Mouse (Mus musculus): ENCODE measurements around the gene Lpcat4. TPM values are rescaled to one million over a fixed set of nuclear protein-coding genes. Genes with fewer than 3 reads are reported as not detected.
"Not testable (repeated sequence)": the region's sequence is repeated elsewhere in the genome, so short reads cannot be mapped to it uniquely, and the experiment has no call there.

Lpcat4 gene
- polyA plus RNA-seq, 1 experiment from 2014 or later = 19.3 TPM

DNA sequence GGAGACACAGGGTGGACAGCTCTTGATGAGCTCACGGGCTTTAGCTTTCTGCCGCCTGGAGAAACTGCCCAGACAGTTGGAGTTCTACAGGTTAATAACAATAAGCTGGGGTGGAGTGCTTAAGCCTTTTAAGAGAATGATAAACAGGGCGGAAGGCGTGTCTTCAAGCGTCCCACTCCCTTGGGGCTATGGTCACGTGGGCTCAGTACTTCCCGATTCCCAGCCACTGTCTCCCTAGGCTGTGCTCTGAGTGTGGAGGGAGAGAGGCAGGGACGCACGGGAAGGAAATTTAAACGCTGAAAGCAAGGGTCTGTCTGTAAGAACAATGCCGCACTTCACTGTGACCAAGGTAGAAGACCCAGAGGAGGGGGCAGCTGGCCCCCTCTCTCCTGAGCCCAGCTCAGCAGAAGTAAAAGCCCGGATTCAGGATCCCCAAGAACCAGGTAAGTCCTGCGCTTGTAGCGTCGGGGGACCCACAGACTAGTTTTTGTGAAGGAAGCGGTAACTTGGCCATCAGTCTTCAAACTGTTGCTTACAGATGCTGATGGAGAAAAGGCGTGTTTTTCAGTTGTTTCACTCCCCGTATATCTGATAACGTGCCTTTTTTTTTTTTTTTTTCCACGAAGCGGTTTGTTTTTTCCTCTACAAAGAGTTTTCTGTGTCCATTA is 45.2 kb downstream of the Lpcat4 start:
- Histone ChIP-seq H3K4me1 (ENCODE audit: insufficient read depth) (peaks cover 2% of the 10 kb centered on the region; the same call in 1 of the 2 replicates), H3K4me2 (peak overlapping the region; percentile 79), H3K36me3 (ENCODE audit: insufficient read depth) (no peaks in the 10 kb centered on the region), H3K9me3 (ENCODE audit: low read depth, low read length) (no peaks in the 10 kb centered on the region), H3K9ac (peak overlapping the region; percentile 61), H3K4me3 (ENCODE audit: low read depth, low read length) (peak overlapping the region; percentile 50), H3K27ac (ENCODE audit: low read depth) (no peak overlapping the region), H3K27me3 (ENCODE audit: insufficient read depth, low read length) (no peaks in the 10 kb centered on the region)
- TF ChIP-seq CTCF (IDR thresholded peaks at IDR 0.05; ENCODE audit: low read depth) = no peak
- peak; percentile 82 for DNase-seq
- ATAC-seq (ENCODE audit: insufficient read depth) = peak; percentile 97
- 1% methylated on average over 21 of the region's 21 CpGs for WGBS

DNA sequence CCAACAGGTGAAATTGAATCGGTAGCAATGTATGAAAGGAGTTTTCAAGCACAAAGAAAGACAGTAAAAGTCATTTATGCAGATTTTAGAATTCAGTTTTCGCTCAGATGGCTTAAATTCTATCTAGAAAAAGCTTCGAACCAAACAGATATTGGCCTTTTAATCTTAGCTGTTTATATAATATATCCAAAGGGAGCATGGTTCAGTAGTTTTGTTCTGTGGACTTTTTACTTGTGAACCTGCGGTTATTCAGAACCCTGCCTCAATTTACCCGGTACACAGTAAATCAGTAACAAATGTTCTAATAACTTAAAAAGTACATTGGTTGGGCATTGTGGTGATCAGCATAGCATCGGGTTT is 45.7 kb downstream of the Lpcat4 start:
- no peak for DNase-seq
- Histone ChIP-seq H3K9me3 (ENCODE audit: low read depth, low read length) (no peaks in the 10 kb centered on the region), H3K9ac (peak overlapping the region; percentile 61), H3K36me3 (ENCODE audit: insufficient read depth) (no peaks in the 10 kb centered on the region), H3K4me2 (peak overlapping the region; percentile 79), H3K27me3 (ENCODE audit: insufficient read depth, low read length) (no peaks in the 10 kb centered on the region), H3K27ac (ENCODE audit: low read depth) (no peak overlapping the region), H3K4me1 (ENCODE audit: insufficient read depth) (peaks cover 2% of the 10 kb centered on the region; the same call in 1 of the 2 replicates), H3K4me3 (ENCODE audit: low read depth, low read length) (peak overlapping the region; percentile 50)
- no peak for TF ChIP-seq CTCF (IDR thresholded peaks at IDR 0.05; ENCODE audit: low read depth)
- 51% methylated on average over 6 of the region's 6 CpGs for WGBS
- no peak for ATAC-seq (ENCODE audit: insufficient read depth)

DNA sequence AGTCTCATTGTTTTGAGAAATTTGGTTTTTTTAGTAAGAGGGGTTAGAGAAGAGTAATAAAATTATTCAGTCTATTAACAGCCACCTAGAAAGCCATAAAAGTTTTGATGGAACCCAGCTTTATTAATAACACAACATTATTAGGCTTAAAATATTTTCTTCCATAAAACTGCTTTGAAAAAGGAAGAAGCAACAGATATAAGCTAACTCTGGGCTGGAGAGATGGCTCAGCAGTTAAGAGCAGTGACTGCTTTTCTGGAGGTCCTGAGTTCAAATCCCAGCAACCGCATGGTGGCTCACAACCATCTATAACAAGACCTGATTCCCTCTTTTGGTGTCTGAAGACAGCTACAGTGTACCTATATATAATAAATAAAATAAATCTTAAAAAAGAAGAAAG is 46.8 kb downstream of the Lpcat4 start:
- not testable (repeated sequence) for H3K27ac ChIP-seq (ENCODE audit: low read depth); H3K36me3 ChIP-seq (ENCODE audit: insufficient read depth); H3K27me3 ChIP-seq (ENCODE audit: insufficient read depth, low read length); H3K4me2 ChIP-seq; H3K4me3 ChIP-seq (ENCODE audit: low read depth, low read length); H3K9ac ChIP-seq; H3K4me1 ChIP-seq (ENCODE audit: insufficient read depth); DNase-seq; H3K9me3 ChIP-seq (ENCODE audit: low read depth, low read length); ATAC-seq (ENCODE audit: insufficient read depth)
- 94% methylated on average over 1 of the region's 1 CpGs for WGBS

DNA sequence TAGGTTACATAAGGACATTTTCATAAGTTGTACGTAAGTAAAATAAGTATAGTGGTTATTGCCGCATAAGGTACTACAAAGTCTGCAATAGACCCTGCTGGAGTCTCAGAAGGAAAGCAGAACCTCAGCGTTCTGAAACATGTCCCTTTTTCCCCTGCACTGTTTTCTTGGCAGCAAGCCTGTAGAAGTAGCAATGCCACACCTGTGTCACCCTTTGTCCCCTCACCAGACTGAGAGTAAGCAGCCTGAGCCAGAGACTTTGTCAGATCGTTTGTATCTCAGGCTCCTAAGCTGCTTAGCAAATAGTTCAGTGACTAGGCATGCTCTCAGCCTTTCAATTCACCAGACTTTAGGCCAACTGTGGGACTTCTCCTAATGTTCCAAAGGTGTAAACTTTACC is 47.8 kb downstream of the Lpcat4 start:
- Histone ChIP-seq H3K36me3 (ENCODE audit: insufficient read depth) (no peaks in the 10 kb centered on the region), H3K27ac (ENCODE audit: low read depth) (no peak overlapping the region), H3K4me2 (no peak overlapping the region), H3K9ac (no peak overlapping the region), H3K27me3 (ENCODE audit: insufficient read depth, low read length) (no peaks in the 10 kb centered on the region), H3K4me1 (ENCODE audit: insufficient read depth) (peaks cover 2% of the 10 kb centered on the region; the same call in 1 of the 2 replicates), H3K9me3 (ENCODE audit: low read depth, low read length) (no peaks in the 10 kb centered on the region), H3K4me3 (ENCODE audit: low read depth, low read length) (no peak overlapping the region)
- DNase-seq (no peak), ATAC-seq (ENCODE audit: insufficient read depth) (peak; percentile 41; the same call in 1 of the 2 replicates)
- no peak for TF ChIP-seq CTCF (IDR thresholded peaks at IDR 0.05; ENCODE audit: low read depth)
- 63% methylated on average over 4 of the region's 4 CpGs for WGBS

DNA sequence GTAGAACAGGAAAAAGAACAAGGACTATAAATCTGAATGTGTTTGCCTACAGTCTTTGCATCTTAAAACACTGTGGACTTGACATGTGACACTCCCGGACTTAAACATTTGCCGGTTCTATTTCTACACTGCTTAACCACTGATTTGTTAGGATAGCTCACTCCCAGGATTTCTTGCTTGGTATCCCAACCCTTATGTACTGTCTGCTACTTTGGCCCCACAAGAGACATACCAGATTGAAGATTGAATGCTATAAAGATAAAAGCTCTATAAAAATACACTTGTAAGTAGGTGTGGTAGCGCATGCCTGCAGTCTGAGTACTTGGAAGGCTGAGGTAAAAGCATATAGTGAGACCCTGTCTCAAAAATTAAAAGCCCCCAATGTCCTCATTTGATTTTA is 50.2 kb downstream of the Lpcat4 start:
- Histone ChIP-seq H3K4me2 (no peak overlapping the region), H3K9ac (no peak overlapping the region), H3K27me3 (ENCODE audit: insufficient read depth, low read length) (no peaks in the 10 kb centered on the region), H3K9me3 (ENCODE audit: low read depth, low read length) (no peaks in the 10 kb centered on the region), H3K36me3 (ENCODE audit: insufficient read depth) (no peaks in the 10 kb centered on the region), H3K4me1 (ENCODE audit: insufficient read depth) (peaks cover 2% of the 10 kb centered on the region; the same call in 1 of the 2 replicates), H3K27ac (ENCODE audit: low read depth) (no peak overlapping the region), H3K4me3 (ENCODE audit: low read depth, low read length) (no peak overlapping the region)
- no peak for TF ChIP-seq CTCF (IDR thresholded peaks at IDR 0.05; ENCODE audit: low read depth)
- DNase-seq (no peak), ATAC-seq (ENCODE audit: insufficient read depth) (no peak)
- WGBS = 86% methylated on average over 3 of the region's 3 CpGs

DNA sequence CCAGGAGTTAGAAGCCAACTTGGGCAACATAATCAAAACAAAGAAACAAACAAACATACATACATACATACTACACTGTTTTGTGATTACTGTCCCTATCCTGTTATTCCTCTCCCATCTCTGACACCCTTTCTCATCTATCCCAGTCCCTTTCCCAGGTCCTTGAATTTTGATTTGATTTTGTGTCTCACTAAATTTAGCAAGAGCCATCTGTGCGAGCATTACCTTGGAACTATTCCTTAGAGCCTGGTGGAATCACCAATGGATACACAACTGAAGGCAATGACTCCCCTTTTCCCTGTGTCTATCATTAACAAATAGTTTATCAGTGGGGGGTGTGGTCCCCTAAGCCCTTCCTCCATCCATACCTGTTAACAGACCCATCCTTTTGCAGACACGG is 53.6 kb downstream of the Lpcat4 start:
- Histone ChIP-seq H3K4me1 (ENCODE audit: insufficient read depth) (no peaks in the 10 kb centered on the region), H3K4me2 (no peak overlapping the region), H3K4me3 (ENCODE audit: low read depth, low read length) (no peak overlapping the region), H3K27me3 (ENCODE audit: insufficient read depth, low read length) (no peaks in the 10 kb centered on the region), H3K9ac (no peak overlapping the region), H3K36me3 (ENCODE audit: insufficient read depth) (no peaks in the 10 kb centered on the region), H3K27ac (ENCODE audit: low read depth) (no peak overlapping the region), H3K9me3 (ENCODE audit: low read depth, low read length) (no peaks in the 10 kb centered on the region)
- TF ChIP-seq CTCF (IDR thresholded peaks at IDR 0.05; ENCODE audit: low read depth) = no peak
- no peak for ATAC-seq (ENCODE audit: insufficient read depth)
- WGBS = 76% methylated on average over 2 of the region's 2 CpGs
- no peak for DNase-seq

DNA sequence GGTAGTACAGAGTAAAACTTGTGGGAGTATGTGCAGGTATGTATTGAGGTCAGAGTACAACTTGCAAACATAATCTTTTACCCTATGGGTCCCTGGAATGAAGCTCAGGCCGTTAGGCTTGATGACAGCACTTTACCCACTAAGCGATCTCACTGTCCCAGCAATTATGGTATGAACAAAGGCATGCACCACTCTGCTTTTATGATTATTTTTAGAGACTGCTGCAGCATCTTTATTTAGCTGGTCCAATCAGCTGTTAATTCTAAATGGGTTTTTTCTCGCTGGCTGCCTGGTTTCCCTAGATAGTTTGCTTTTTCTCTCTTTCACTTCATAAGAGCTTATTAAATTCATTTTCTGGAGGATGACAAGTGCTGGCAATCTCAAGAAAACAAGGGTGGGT is 56.9 kb downstream of the Lpcat4 start:
- Histone ChIP-seq H3K4me1 (ENCODE audit: insufficient read depth) (no peaks in the 10 kb centered on the region), H3K27ac (ENCODE audit: low read depth) (no peak overlapping the region), H3K9ac (no peak overlapping the region), H3K27me3 (ENCODE audit: insufficient read depth, low read length) (no peaks in the 10 kb centered on the region), H3K4me3 (ENCODE audit: low read depth, low read length) (no peak overlapping the region), H3K9me3 (ENCODE audit: low read depth, low read length) (no peaks in the 10 kb centered on the region), H3K4me2 (no peak overlapping the region), H3K36me3 (ENCODE audit: insufficient read depth) (no peaks in the 10 kb centered on the region)
- no peak for ATAC-seq (ENCODE audit: insufficient read depth)
- 81% methylated on average over 3 of the region's 3 CpGs for WGBS
- DNase-seq = no peak
- TF ChIP-seq CTCF (IDR thresholded peaks at IDR 0.05; ENCODE audit: low read depth) = no peak

Other genes with a start within 250 kb of the Lpcat4 start
- not detected in 2 replicates for gene Olfr1309, start 249.2 kb upstream of the Lpcat4 start, polyA plus RNA-seq (2014; fragmentation: Nextera tagmentation; extraction: Ambion mirVana)
- gene Olfr1310, start 226.8 kb upstream of the Lpcat4 start, polyA plus RNA-seq (2014; fragmentation: Nextera tagmentation; extraction: Ambion mirVana) = not detected in 2 replicates
- gene Olfr1311, start 215.1 kb upstream of the Lpcat4 start, polyA plus RNA-seq (2014; fragmentation: Nextera tagmentation; extraction: Ambion mirVana) = not detected in 2 replicates
- gene Olfr1312, start 189.2 kb upstream of the Lpcat4 start, polyA plus RNA-seq (2014; fragmentation: Nextera tagmentation; extraction: Ambion mirVana) = not detected in 2 replicates
- gene Olfr1313, start 161.6 kb upstream of the Lpcat4 start, polyA plus RNA-seq (2014; fragmentation: Nextera tagmentation; extraction: Ambion mirVana) = not detected in 2 replicates
- not detected in 2 replicates for gene Olfr1314, start 142.7 kb upstream of the Lpcat4 start, polyA plus RNA-seq (2014; fragmentation: Nextera tagmentation; extraction: Ambion mirVana)
- not detected in 2 replicates for gene Olfr1315-ps1, start 124.0 kb upstream of the Lpcat4 start, polyA plus RNA-seq (2014; fragmentation: Nextera tagmentation; extraction: Ambion mirVana)
- not detected in 2 replicates for gene Olfr1316, start 104.5 kb upstream of the Lpcat4 start, polyA plus RNA-seq (2014; fragmentation: Nextera tagmentation; extraction: Ambion mirVana)
- gene Olfr1317, start 99.1 kb upstream of the Lpcat4 start, polyA plus RNA-seq (2014; fragmentation: Nextera tagmentation; extraction: Ambion mirVana) = not detected in 2 replicates
- not detected in 2 replicates for gene Olfr1318, start 85.3 kb upstream of the Lpcat4 start, polyA plus RNA-seq (2014; fragmentation: Nextera tagmentation; extraction: Ambion mirVana)
- 0.11 TPM in 2 replicates for gene Nutm1, start 19.8 kb downstream of the Lpcat4 start, polyA plus RNA-seq (2014; fragmentation: Nextera tagmentation; extraction: Ambion mirVana)
- 187 and 196 TPM in 2 replicates for gene Nop10, start 22.5 kb downstream of the Lpcat4 start, polyA plus RNA-seq (2014; fragmentation: Nextera tagmentation; extraction: Ambion mirVana)
- gene Slc12a6, start 26.4 kb downstream of the Lpcat4 start, polyA plus RNA-seq (2014; fragmentation: Nextera tagmentation; extraction: Ambion mirVana) = 11.6 and 11.9 TPM in 2 replicates
- gene Gm21985, start 26.8 kb downstream of the Lpcat4 start, polyA plus RNA-seq (2014; fragmentation: Nextera tagmentation; extraction: Ambion mirVana) = not detected in 2 replicates
- 91.3 and 93.3 TPM in 2 replicates for gene Emc4, start 128.6 kb downstream of the Lpcat4 start, polyA plus RNA-seq (2014; fragmentation: Nextera tagmentation; extraction: Ambion mirVana)
- gene Katnbl1, start 139.7 kb downstream of the Lpcat4 start, polyA plus RNA-seq (2014; fragmentation: Nextera tagmentation; extraction: Ambion mirVana) = 44.0 and 44.6 TPM in 2 replicates
- 15.8 and 17.3 TPM in 2 replicates for gene Emc7, start 215.5 kb downstream of the Lpcat4 start, polyA plus RNA-seq (2014; fragmentation: Nextera tagmentation; extraction: Ambion mirVana)
- gene Chrm5, start 241.3 kb downstream of the Lpcat4 start, polyA plus RNA-seq (2014; fragmentation: Nextera tagmentation; extraction: Ambion mirVana) = not detected in 2 replicates

Data from lung, embryonic 14.5 days (tissue).